Mouse (Mus musculus) right cerebral cortex, postnatal 4 days (tissue): Measurements from ENCODE around the gene Usp9y.

Source experiments
- DNase-seq: peaks from one replicate; pipeline ENCODE4 v3.0.0-alpha.2; 2022

Gene Usp9y

DNA sequence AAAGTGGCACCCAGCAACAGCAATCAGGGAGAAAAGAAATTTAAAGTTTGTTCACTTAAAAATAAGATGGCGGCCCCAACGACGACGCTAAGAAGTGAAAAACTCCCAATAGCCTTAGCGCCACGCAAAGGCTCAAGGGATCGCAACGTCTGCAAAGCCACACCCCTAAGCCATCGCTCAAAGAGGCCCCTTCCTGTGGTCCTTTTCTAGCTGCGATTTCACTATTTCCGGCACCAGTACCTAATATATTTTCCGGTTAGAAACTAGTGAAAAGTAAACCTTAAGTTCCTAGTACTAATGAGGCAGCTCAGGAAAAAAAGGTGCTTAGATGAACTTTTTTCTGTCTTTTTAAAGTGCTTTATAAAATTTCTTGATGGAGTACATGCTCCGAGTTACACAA lies at the start of gene Usp9y:
Gene Usp9y, minus strand, starts transcription at position 101 of the 400 bp plus-strand sequence.
- no peak for DNase-seq

DNA sequence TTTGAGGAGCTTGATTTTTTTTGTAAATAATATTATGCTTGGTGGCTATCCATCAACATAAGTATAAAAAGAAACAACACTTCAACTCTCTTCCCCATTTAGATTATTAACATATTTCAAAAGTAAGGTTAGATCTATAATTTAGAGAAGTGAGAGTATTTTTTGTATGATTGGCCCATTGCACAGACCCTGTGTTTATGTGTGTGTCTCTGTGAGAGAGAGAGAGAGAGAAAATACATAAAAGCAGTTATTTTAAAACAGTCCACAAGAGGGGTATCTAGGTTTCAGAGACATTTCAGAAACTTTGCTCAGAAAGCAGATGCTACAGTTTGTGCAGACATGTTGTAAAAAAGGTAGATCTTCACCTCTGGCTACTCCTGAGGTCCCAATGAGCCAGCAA lies 165.9 kb downstream of the Usp9y start:
- no peak for DNase-seq

DNA sequence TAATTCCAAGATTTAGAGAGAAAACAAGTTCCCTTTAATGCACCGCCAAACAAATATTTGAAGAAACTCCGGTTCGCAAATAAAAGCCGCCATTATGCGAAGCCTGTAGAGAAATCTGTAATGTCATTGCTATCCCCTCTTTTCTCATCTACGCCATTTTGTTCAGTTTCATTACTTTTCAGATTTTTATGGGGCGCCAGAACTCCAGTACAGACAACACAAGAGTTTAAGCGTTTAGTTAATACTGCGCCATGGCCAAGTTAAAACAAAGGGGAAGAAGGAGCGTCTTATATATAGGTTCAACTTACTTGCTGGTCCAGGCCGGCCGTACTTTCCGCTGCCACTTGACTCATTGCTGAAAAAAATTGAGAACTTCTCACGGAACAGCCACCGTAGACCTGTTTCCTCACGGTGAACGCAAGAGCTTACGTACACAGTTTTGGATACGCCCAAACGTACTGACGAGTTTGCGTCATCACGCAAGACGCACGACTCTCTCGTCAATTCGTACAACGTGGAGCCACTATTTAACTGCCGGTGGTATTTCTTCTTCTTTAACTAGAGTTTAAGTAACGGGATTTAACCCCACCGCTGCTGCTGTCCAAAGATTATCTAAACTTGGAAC lies 173.3 kb downstream of the Usp9y start, which contains the start of gene Ddx3y:
Gene Ddx3y, minus strand, starts transcription at position 459 of the 625 bp plus-strand sequence.
- peak; percentile 52 for DNase-seq

DNA sequence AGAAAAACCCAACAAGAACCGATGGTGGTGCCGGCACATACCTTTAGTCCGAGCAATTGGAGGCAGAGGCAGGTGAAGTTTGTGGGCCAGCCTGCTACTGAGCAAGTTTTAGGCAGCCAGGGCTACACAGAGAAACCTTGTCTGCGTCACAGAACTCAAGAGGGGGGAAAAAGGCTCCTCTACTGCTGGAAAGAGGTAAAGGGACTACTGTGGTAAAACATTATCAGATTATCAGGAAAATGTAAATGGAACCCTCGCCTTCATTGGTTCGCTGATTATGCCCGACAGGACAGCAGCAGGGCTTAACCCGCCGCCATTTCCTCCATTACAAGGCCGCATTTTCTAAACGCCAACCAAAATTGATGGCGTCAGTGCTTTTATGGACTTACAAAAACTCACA lies 173.8 kb downstream of the Usp9y start:
- DNase-seq: peak; percentile 4
